Mouse (Mus musculus) activated CD4-positive, CD25-positive, alpha-beta regulatory T cell, adult 4 months (primary cell): ENCODE data around the gene Tle4. TPM values are rescaled to one million over a fixed set of nuclear protein-coding genes. Genes with fewer than 3 reads are reported as not detected.

Experiments
- ATAC-seq: one replicate; pipeline ENCODE4 v1.8.0; 2017
- polyA plus RNA-seq, 2 experiments: library from polyadenylated mRNA; unstranded; fragments of 100-300 nt; shearing (Covaris generic); gene quantifications; one replicate each; pipeline ENCODE4 v1.2.1; 2017

The Tle4 gene
- polyA plus RNA-seq, 2 experiments from 2014 or later = 12.2 to 15.3 TPM

- ATAC-seq = no peak
These were observed 7.7 kb downstream of the Tle4 start for GRCm38 (mm10) chr19:14590154-14590553.

GRCm38 (mm10) chr19:14588221-14589123, 9.4 kb downstream of the Tle4 start:
- peak; percentile 76 for ATAC-seq

- ATAC-seq = no peak
These were observed 11.7 kb downstream of the Tle4 start for GRCm38 (mm10) chr19:14586171-14586570.

GRCm38 (mm10) chr19:14585731-14586130, 12.1 kb downstream of the Tle4 start:
- ATAC-seq = no peak

- no peak for ATAC-seq
These were observed 12.6 kb downstream of the Tle4 start for GRCm38 (mm10) chr19:14585235-14585634.

GRCm38 (mm10) chr19:14578698-14579097, 19.2 kb downstream of the Tle4 start:
- ATAC-seq = no peak

- no peak for ATAC-seq
These were observed 19.8 kb downstream of the Tle4 start for GRCm38 (mm10) chr19:14578016-14578415.

- no peak for ATAC-seq
These were observed 21.5 kb downstream of the Tle4 start for GRCm38 (mm10) chr19:14576311-14576710.

- no peak for ATAC-seq
These were observed 29.0 kb downstream of the Tle4 start for GRCm38 (mm10) chr19:14568879-14569278.

- no peak for ATAC-seq
These were observed 30.8 kb downstream of the Tle4 start for GRCm38 (mm10) chr19:14567081-14567480.

GRCm38 (mm10) chr19:14566564-14567021, 31.3 kb downstream of the Tle4 start:
- no peak for ATAC-seq

GRCm38 (mm10) chr19:14565424-14566069, 32.3 kb downstream of the Tle4 start:
- no peak for ATAC-seq

GRCm38 (mm10) chr19:14563273-14563959, 34.4 kb downstream of the Tle4 start:
- ATAC-seq = peak; percentile 52

GRCm38 (mm10) chr19:14547871-14548270, 50.0 kb downstream of the Tle4 start:
- no peak for ATAC-seq

- no peak for ATAC-seq
These were observed 50.6 kb downstream of the Tle4 start for GRCm38 (mm10) chr19:14547133-14547842.

- ATAC-seq = no peak
These were observed 52.4 kb downstream of the Tle4 start for GRCm38 (mm10) chr19:14545485-14545884.

- no peak for ATAC-seq
These were observed 54.5 kb downstream of the Tle4 start for GRCm38 (mm10) chr19:14543305-14543704.

- ATAC-seq = no peak
These were observed 57.2 kb downstream of the Tle4 start for GRCm38 (mm10) chr19:14540678-14541077.

- no peak for ATAC-seq
These were observed 61.2 kb downstream of the Tle4 start for GRCm38 (mm10) chr19:14536676-14537075.

- peak; percentile 14 for ATAC-seq
These were observed 63.4 kb downstream of the Tle4 start for GRCm38 (mm10) chr19:14534447-14534846.

- ATAC-seq = no peak
These were observed 65.0 kb downstream of the Tle4 start for GRCm38 (mm10) chr19:14532861-14533260.

- ATAC-seq = no peak
These were observed 77.6 kb downstream of the Tle4 start for GRCm38 (mm10) chr19:14520098-14520802.
